In genomic region chr16:64852891-64853290, GRCm38 (mm10) we compare ENCODE assay signal across 8 mouse cellular contexts. TPM values are rescaled to one million over a fixed set of nuclear protein-coding genes. Genes with fewer than 3 reads are reported as not detected.
A peak's percentile ranks its signal among the peaks of the same experiment; 100 is the strongest.
DNase-seq lines count a peak whose midpoint lies in the region; ATAC-seq and TF ChIP-seq lines count a peak whose summit lies in the region.

No protein-coding gene starts in this region.

- no peak for ATAC-seq in heart, embryonic 11.5 days (replicated peaks; ENCODE audit: insufficient number of reproducible peaks, low FRiP score, low TSS enrichment)
- no peak for ATAC-seq in forebrain, embryonic 15.5 days (replicated peaks)
- no peak for ATAC-seq in liver, postnatal 0 days
- no peak for ATAC-seq in monocyte, adult 5-6 weeks (replicated peaks; ENCODE audit: insufficient number of reproducible peaks, low FRiP score, low TSS enrichment, poor library complexity, severe bottlenecking)

- WGBS in heart, embryonic 11.5 days (ENCODE audit: insufficient replicate concordance) = 6% methylated on average over 14 of the region's 14 CpGs
- WGBS in forebrain, embryonic 15.5 days = 7% methylated on average over 14 of the region's 14 CpGs
- WGBS in liver, postnatal 0 days (ENCODE audit: insufficient replicate concordance) = 2% methylated on average over 14 of the region's 14 CpGs

- no peaks in the 10 kb centered on the region for H3K27me3 ChIP-seq in heart, embryonic 11.5 days (ENCODE audit: control insufficient read depth, insufficient read depth, low read length)
- no peaks in the 10 kb centered on the region for H3K27me3 ChIP-seq in CH12.LX (replicated peaks)
- no peaks in the 10 kb centered on the region for H3K27me3 ChIP-seq in forebrain, embryonic 15.5 days
- no peaks in the 10 kb centered on the region for H3K27me3 ChIP-seq in liver, postnatal 0 days (ENCODE audit: insufficient read depth, low read length)

- H3K27ac ChIP-seq in heart, embryonic 11.5 days (ENCODE audit: low read depth, low read length) = peak overlapping the region; percentile 98
- peak overlapping the region; percentile 71; the same call in 1 of the 2 replicates for H3K27ac ChIP-seq in CH12.LX (ENCODE audit: insufficient read depth, low read depth)
- H3K27ac ChIP-seq in forebrain, embryonic 15.5 days (replicated peaks) = peak overlapping the region; percentile 97; the same call in 1 of the 2 replicates
- peak overlapping the region; percentile 100 for H3K27ac ChIP-seq in liver, postnatal 0 days (ENCODE audit: low read depth)

- dilution Hi-C loops in CH12.LX (cut with MboI; ENCODE audit: extremely low pct_ligation_motif_present, extremely low pct_unique_long_range_greater_than_20kb, low sequenced_read_pairs) = no loop called here

- no peak for TF ChIP-seq RAD21 in CH12.LX (IDR thresholded peaks at IDR 0.05; ENCODE audit: low read depth, low read length)

- H3K9ac ChIP-seq in heart, embryonic 11.5 days (ENCODE audit: low read depth, low read length) = peak overlapping the region; percentile 96
- H3K9ac ChIP-seq in CH12.LX (ENCODE audit: insufficient read depth, low read depth) = peak overlapping the region; percentile 94
- peak overlapping the region; percentile 80 for H3K9ac ChIP-seq in forebrain, embryonic 15.5 days (replicated peaks)
- H3K9ac ChIP-seq in liver, postnatal 0 days (replicated peaks) = peak overlapping the region; percentile 94

- peak overlapping the region; percentile 89 for H3K4me2 ChIP-seq in heart, embryonic 11.5 days
- H3K4me2 ChIP-seq in CH12.LX (ENCODE audit: insufficient read depth, low read depth, poor library complexity, severe bottlenecking) = peak overlapping the region; percentile 95
- H3K4me2 ChIP-seq in forebrain, embryonic 15.5 days (replicated peaks) = peak overlapping the region; percentile 67
- peak overlapping the region; percentile 81 for H3K4me2 ChIP-seq in liver, postnatal 0 days (ENCODE audit: low read depth, low read length)

- no peak for TF ChIP-seq CTCF in CH12.LX (conservative IDR thresholded peaks at IDR 0.05 in 1 of 2, IDR thresholded peaks at IDR 0.05 in 1 of 2; ENCODE audit: low read depth in 2 of 2, low read length in 2 of 2)
- no peak for TF ChIP-seq CTCF in liver, postnatal 0 days (IDR thresholded peaks at IDR 0.05; ENCODE audit: low read depth)

- H3K36me3 ChIP-seq in heart, embryonic 11.5 days (ENCODE audit: control insufficient read depth, insufficient read depth, low read length) = peaks cover 6% of the 10 kb centered on the region
- peaks cover 19 to 41% of the 10 kb centered on the region in 2 experiments for H3K36me3 ChIP-seq in CH12.LX (replicated peaks in 1 of 2; ENCODE audit: control insufficient read depth in 1 of 2, insufficient read depth in 1 of 2, low read length in 1 of 2)
- H3K36me3 ChIP-seq in forebrain, embryonic 15.5 days = peaks cover 21% of the 10 kb centered on the region
- H3K36me3 ChIP-seq in liver, postnatal 0 days (replicated peaks; ENCODE audit: insufficient read depth, low read length) = peaks cover 24% of the 10 kb centered on the region

- peaks cover 45% of the 10 kb centered on the region for H3K79me2 ChIP-seq in CH12.LX (replicated peaks; ENCODE audit: control insufficient read depth, extremely low read depth, insufficient read depth, poor library complexity, severe bottlenecking)

- no peak for DNase-seq in heart, postnatal 36 days
- DNase-seq in CH12.LX (ENCODE audit: extremely low read depth) = peak; percentile 27
- no peak for DNase-seq in liver, postnatal 0 days
- DNase-seq in layer of hippocampus, postnatal 36 days = no peak
- no peak for DNase-seq in right cerebral cortex, postnatal 25 days

- intact Hi-C loops in heart, postnatal 36 days (cut with DNase I) = loop anchor here (1.0 to 10.0 kb wide), 3 partner anchors 19 to 1998 kb away; partner anchors contain the start of gene Pros1

- H3K4me1 ChIP-seq in heart, embryonic 11.5 days (ENCODE audit: control insufficient read depth, insufficient read depth, low read length) = peaks cover 8% of the 10 kb centered on the region
- peaks cover 2 to 31% of the 10 kb centered on the region in 2 experiments; a peak in 3 of 4 replicates for H3K4me1 ChIP-seq in CH12.LX (ENCODE audit: control insufficient read depth in 1 of 2, insufficient read depth in 2 of 2)
- H3K4me1 ChIP-seq in forebrain, embryonic 15.5 days = peaks cover 33% of the 10 kb centered on the region
- H3K4me1 ChIP-seq in liver, postnatal 0 days (ENCODE audit: insufficient read depth) = peaks cover 13% of the 10 kb centered on the region; the same call in 1 of the 2 replicates

- H3K9me3 ChIP-seq in heart, embryonic 11.5 days (replicated peaks; ENCODE audit: control insufficient read depth, low read length) = no peaks in the 10 kb centered on the region
- no peaks in the 10 kb centered on the region for H3K9me3 ChIP-seq in CH12.LX (replicated peaks; ENCODE audit: low read length)
- no peaks in the 10 kb centered on the region for H3K9me3 ChIP-seq in forebrain, embryonic 15.5 days
- H3K9me3 ChIP-seq in liver, postnatal 0 days (ENCODE audit: low read length) = no peaks in the 10 kb centered on the region

- H3K4me3 ChIP-seq in heart, embryonic 11.5 days (ENCODE audit: low read depth, low read length) = peak overlapping the region; percentile 90
- H3K4me3 ChIP-seq in CH12.LX (replicated peaks in 1 of 3; ENCODE audit: low read depth in 2 of 3, low read length in 2 of 3, poor library complexity in 1 of 3) = peak overlapping the region; percentile 61 to 95 (median 67)
- H3K4me3 ChIP-seq in forebrain, embryonic 15.5 days = peak overlapping the region; percentile 78
- peak overlapping the region; percentile 95 for H3K4me3 ChIP-seq in liver, postnatal 0 days (ENCODE audit: low read depth, low read length)

- TF ChIP-seq EP300 in CH12.LX (IDR thresholded peaks at IDR 0.05; ENCODE audit: low read length) = 0 out of 2 replicates have a peak, but pooled peaks have one; percentile 28
- TF ChIP-seq EP300 in liver, postnatal 0 days (IDR thresholded peaks at IDR 0.05; ENCODE audit: low read depth) = no peak

- in situ Hi-C loops in CH12.LX (cut with MboI; ENCODE audit: low pct_ligation_motif_present, low pct_unique_long_range_greater_than_20kb, low sequenced_read_pairs) = no loop called here

- TF ChIP-seq POLR2A in CH12.LX (IDR thresholded peaks at IDR 0.05; ENCODE audit: low read depth, low read length) = no peak

TF ChIP-seq in CH12.LX, 34 proteins besides CTCF, POLR2A, EP300 and RAD21:
- TF ChIP-seq MXI1 (IDR thresholded peaks at IDR 0.05; ENCODE audit: low read depth, low read length) (peak; percentile 23; the same call in 1 of the 2 replicates), CHD1 (IDR thresholded peaks at IDR 0.05; ENCODE audit: low read depth, low read length) (0 out of 2 replicates have a peak, but pooled peaks have one; percentile 57), MAZ (IDR thresholded peaks at IDR 0.05; ENCODE audit: low read depth, low read length) (0 out of 2 replicates have a peak, but pooled peaks have one; percentile 34), E2F4 (IDR thresholded peaks at IDR 0.05; ENCODE audit: insufficient replicate concordance, low read depth, low read length) (no peak), MYC (IDR thresholded peaks at IDR 0.05; ENCODE audit: low read depth, low read length) (0 out of 2 replicates have a peak, but pooled peaks have one; percentile 27)

RNA-seq across cellular contexts. Expression of gene Cggbp1, which starts 1.1 kb away (rescaled TPM):
- polyA plus RNA-seq in heart, embryonic 11.5 days (2014; fragmentation: Nextera tagmentation; extraction: Ambion mirVana) = 70.1 and 87.0 TPM in 2 replicates
- 10 to 100 TPM; 39.4 to 40.0 TPM for total RNA-seq in heart, postnatal 36 days (2021)
- total RNA-seq in CH12.LX (2012; rRNA removed) (38.5 and 42.1 TPM in 2 replicates), CH12.LX (2014; rRNA removed) (71.1 and 88.5 TPM in 2 replicates)
- polyA plus RNA-seq in CH12.LX (2012; ENCODE audit: insufficient read length, low read depth) = 82.6 and 86.5 TPM in 2 replicates
- 78.9 and 84.0 TPM in 2 replicates for polyA plus RNA-seq in forebrain, embryonic 15.5 days (2015; fragmentation: Nextera tagmentation; extraction: Ambion mirVana)
- polyA plus RNA-seq in liver, postnatal 0 days (2015; fragmentation: Nextera tagmentation; extraction: Ambion mirVana) = 22.7 and 23.8 TPM in 2 replicates
- 10 to 100 TPM; 64.9 to 67.9 TPM for total RNA-seq in layer of hippocampus, postnatal 36 days (2021)
- total RNA-seq in monocyte, adult 5-6 weeks (2017) = 79.2 to 119 TPM (median 83.8 TPM) in 3 replicates

RNA-seq across cellular contexts. Expression of gene Zfp654, which starts 1.4 kb away (rescaled TPM):
- polyA plus RNA-seq in heart, embryonic 11.5 days (2014; fragmentation: Nextera tagmentation; extraction: Ambion mirVana) = 6.9 and 9.3 TPM in 2 replicates
- total RNA-seq in heart, postnatal 36 days (2021) = 10 to 100 TPM in 1 of 2 experiments, 1 to 10 TPM in 1; 9.6 to 10.9 TPM
- total RNA-seq in CH12.LX (2012; rRNA removed) = 5.2 and 7.1 TPM in 2 replicates
- total RNA-seq in CH12.LX (2014; rRNA removed) = 22.6 and 24.7 TPM in 2 replicates
- 5.1 and 6.5 TPM in 2 replicates for polyA plus RNA-seq in CH12.LX (2012; ENCODE audit: insufficient read length, low read depth)
- polyA plus RNA-seq in forebrain, embryonic 15.5 days (2015; fragmentation: Nextera tagmentation; extraction: Ambion mirVana) = 6.4 and 7.1 TPM in 2 replicates
- polyA plus RNA-seq in liver, postnatal 0 days (2015; fragmentation: Nextera tagmentation; extraction: Ambion mirVana) = 2.1 TPM in 2 replicates
- 10 to 100 TPM; 17.1 to 17.6 TPM for total RNA-seq in layer of hippocampus, postnatal 36 days (2021)
- total RNA-seq in monocyte, adult 5-6 weeks (2017) = 20.6 to 26.0 TPM (median 22.4 TPM) in 3 replicates
